Mouse (Mus musculus) embryonic fibroblast, embryonic 13.5 days (primary cell): Measurements from ENCODE around the gene Hist1h1a. TPM values are rescaled to one million over a fixed set of nuclear protein-coding genes. Genes with fewer than 3 reads are reported as not detected.
A peak's percentile ranks its signal among the peaks of the same experiment; 100 is the strongest.
"Not testable (repeated sequence)": the region's sequence is repeated elsewhere in the genome, so short reads cannot be mapped to it uniquely, and the experiment has no call there.

Experiments
- H3K27ac ChIP-seq: 2 replicates; pipeline ENCODE4 v1.5.1; 2012; ENCODE audit warnings: low read length, control low read depth, inconsistent platforms; ENCODE audit not compliant: insufficient read depth
- H3K4me1 ChIP-seq: 2 replicates; pipeline ENCODE4 v1.6.1; 2011; ENCODE audit warnings: low read length; ENCODE audit not compliant: control insufficient read depth, insufficient read depth
- H3K4me3 ChIP-seq: 2 replicates; pipeline ENCODE4 v1.5.1; 2011; ENCODE audit warnings: mild to moderate bottlenecking, control low read depth, low read length; ENCODE audit not compliant: insufficient read depth
- CTCF ChIP-seq: IDR thresholded peaks from 2 replicates; pipeline ENCODE4 v1.5.1; 2011; ENCODE audit warnings: mild to moderate bottlenecking, control low read depth, low read length, moderate library complexity, borderline replicate concordance; ENCODE audit not compliant: insufficient read depth
- POLR2A ChIP-seq: IDR thresholded peaks from 2 replicates; pipeline ENCODE4 v1.6.1; 2011; ENCODE audit warnings: low read depth, mild to moderate bottlenecking, control low read depth, low read length, moderate library complexity
- polyA plus RNA-seq: library from polyadenylated mRNA; stranded (reverse); fragments of >200 nt; gene quantifications from 2 replicates; pipeline ENCODE4 v1.2.4, GENCODE M21; 2011; ENCODE audit warnings: low read depth; ENCODE audit not compliant: missing spikeins, insufficient read length

The Hist1h1a gene
- polyA plus RNA-seq, 1 experiment = 7.9 TPM

- Histone ChIP-seq H3K4me1 (no peaks in the 10 kb centered on the region), H3K27ac (no peak overlapping the region), H3K4me3 (no peak overlapping the region)
- TF ChIP-seq CTCF = no peak
- TF ChIP-seq POLR2A = no peak
Measured at GRCm38 (mm10) chr13:23759251-23759771, 4.2 kb upstream of the Hist1h1a start.

- H3K4me3 ChIP-seq = peak overlapping the region; percentile 49; the same call in 1 of the 2 replicates
- no peaks in the 10 kb centered on the region for H3K4me1 ChIP-seq
- TF ChIP-seq CTCF (no peak), POLR2A (no peak; the same call in 1 of the 2 replicates)
- H3K27ac ChIP-seq = peak overlapping the region; percentile 87
Measured at GRCm38 (mm10) chr13:23759916-23760239, 3.6 kb upstream of the Hist1h1a start.

GRCm38 (mm10) chr13:23760240-23760971, 3.1 kb upstream of the Hist1h1a start:
- Histone ChIP-seq H3K4me3 (peak overlapping the region; percentile 49), H3K4me1 (no peaks in the 10 kb centered on the region), H3K27ac (peak overlapping the region; percentile 87)
- peak; percentile 30; the same call in 1 of the 2 replicates for TF ChIP-seq POLR2A
- TF ChIP-seq CTCF = no peak

- TF ChIP-seq CTCF = no peak
- TF ChIP-seq POLR2A = peak; percentile 98
- Histone ChIP-seq H3K4me1 (no peaks in the 10 kb centered on the region), H3K4me3 (peak within 1 kb of the TSS; percentile 49), H3K27ac (peak within 1 kb of the TSS; percentile 93)
Measured at GRCm38 (mm10) chr13:23760972-23761864, 2.2 kb upstream of the Hist1h1a start, which contains the start of gene Hist1h4a. Gene Hist1h4a, minus strand, starts transcription at chr13:23761230.

- peak within 1 kb of the TSS; percentile 93 for H3K27ac ChIP-seq
- TF ChIP-seq POLR2A = peak; percentile 94
- H3K4me3 ChIP-seq = peak within 1 kb of the TSS; percentile 40
- not testable (repeated sequence) for H3K4me1 ChIP-seq
Measured at GRCm38 (mm10) chr13:23761871-23762821, 1.3 kb upstream of the Hist1h1a start, which contains the start of gene Hist1h3a. Gene Hist1h3a, minus strand, starts transcription at chr13:23762386.

GRCm38 (mm10) chr13:23763242-23763585, 252 bp upstream of the Hist1h1a start:
- no peak for TF ChIP-seq POLR2A
- no peak for TF ChIP-seq CTCF
- H3K4me3 ChIP-seq = no peak overlapping the region

GRCm38 (mm10) chr13:23764324-23765171, 1.1 kb downstream of the Hist1h1a start:
- H3K27ac ChIP-seq = no peak overlapping the region
- no peaks in the 10 kb centered on the region for H3K4me1 ChIP-seq
- peak overlapping the region; percentile 51; the same call in 1 of the 2 replicates for H3K4me3 ChIP-seq
- TF ChIP-seq POLR2A = peak; percentile 61
- no peak for TF ChIP-seq CTCF

More at GRCm38 (mm10) chr13:23763242-23763585, 252 bp upstream of the Hist1h1a start:
- H3K27ac ChIP-seq = peak overlapping the region; percentile 74
- H3K4me1 ChIP-seq = no peaks in the 10 kb centered on the region

- H3K4me3 ChIP-seq = no peak overlapping the region
- no peaks in the 10 kb centered on the region for H3K4me1 ChIP-seq
- no peak overlapping the region for H3K27ac ChIP-seq
- TF ChIP-seq POLR2A (no peak), CTCF (no peak)
Measured at GRCm38 (mm10) chr13:23765172-23765513, 1.7 kb downstream of the Hist1h1a start.

- TF ChIP-seq POLR2A = no peak
- TF ChIP-seq CTCF = no peak
- H3K4me1 ChIP-seq = no peaks in the 10 kb centered on the region
Measured at GRCm38 (mm10) chr13:23766772-23767171, 3.3 kb downstream of the Hist1h1a start.

More at GRCm38 (mm10) chr13:23766772-23767171, 3.3 kb downstream of the Hist1h1a start:
- Histone ChIP-seq H3K27ac (no peak overlapping the region), H3K4me3 (no peak overlapping the region)
